Mouse (Mus musculus) kidney, embryonic 16.5 days (tissue): ENCODE results near the gene M1ap. TPM values are rescaled to one million over a fixed set of nuclear protein-coding genes. Genes with fewer than 3 reads are reported as not detected.

Source experiments
- ATAC-seq: fragments of 200-750 bp; cut with Nextera tagmentation; 2 replicates; pipeline ENCODE4 v1.8.0; 2017; ENCODE audit warnings: moderate TSS enrichment; ENCODE audit not compliant: low FRiP score, low TSS enrichment
- H3K27ac ChIP-seq: fragments of 300-500 bp; sonication (generic); 2 replicates; pipeline ENCODE4 v1.5.1; 2014; ENCODE audit warnings: low read length
- H3K27me3 ChIP-seq: fragments of 300-500 bp; sonication (generic); 2 replicates; pipeline ENCODE4 v1.6.1; 2014; ENCODE audit warnings: low read length, control low read depth, mixed read lengths; ENCODE audit not compliant: insufficient read depth
- H3K36me3 ChIP-seq: fragments of 300-500 bp; sonication (generic); 2 replicates; pipeline ENCODE4 v1.6.1; 2014; ENCODE audit warnings: low read length, control low read depth, mixed read lengths; ENCODE audit not compliant: insufficient read depth
- H3K4me1 ChIP-seq: fragments of 300-500 bp; sonication (generic); 2 replicates; pipeline ENCODE4 v1.6.1; 2014; ENCODE audit warnings: low read length, control low read depth, mixed read lengths; ENCODE audit not compliant: insufficient read depth
- H3K4me2 ChIP-seq: fragments of 300-500 bp; sonication (generic); replicated peaks from 2 replicates; pipeline ENCODE4 v1.6.1; 2014; ENCODE audit warnings: low read depth, low read length
- H3K4me3 ChIP-seq: fragments of 300-500 bp; sonication (generic); 2 replicates; pipeline ENCODE4 v1.5.1; 2014; ENCODE audit warnings: mild to moderate bottlenecking, low read length
- H3K9ac ChIP-seq: fragments of 300-500 bp; sonication (generic); replicated peaks from 2 replicates; pipeline ENCODE4 v1.6.1; 2014; ENCODE audit warnings: low read length
- H3K9me3 ChIP-seq: fragments of 300-500 bp; sonication (generic); 2 replicates; pipeline ENCODE4 v1.6.1; 2016; ENCODE audit warnings: low read length, control low read depth
- WGBS: fragments of 180-500 bp; shearing (Covaris S2); extraction: QIAGEN DNeasy Blood & Tissue Kit; methylation state at CpG from one replicate; pipeline ENCODE4 v1.1.7; 2014; 5-methylcytosine and 5-hydroxymethylcytosine counted together
- polyA plus RNA-seq: library from polyadenylated mRNA; unstranded; fragments of >200 nt; fragmentation: Nextera tagmentation; extraction: Ambion mirVana; gene quantifications from 2 replicates; pipeline ENCODE4 v1.2.1, GENCODE M21; 2015

M1ap gene
- polyA plus RNA-seq, 1 experiment from 2014 or later: 0.29 TPM

GRCm38 (mm10) chr6:83013444-83013843 lies 66.7 kb downstream of the M1ap start:
- Histone ChIP-seq H3K4me1 (peaks cover 2% of the 10 kb centered on the region; the same call in 1 of the 2 replicates), H3K9ac (no peak overlapping the region), H3K27ac (no peak overlapping the region), H3K36me3 (no peaks in the 10 kb centered on the region), H3K4me3 (no peak overlapping the region), H3K9me3 (no peaks in the 10 kb centered on the region), H3K4me2 (no peak overlapping the region), H3K27me3 (no peaks in the 10 kb centered on the region)
- no peak for ATAC-seq
- 57% methylated on average over 5 of the region's 5 CpGs for WGBS

- H3K36me3 ChIP-seq: no peaks in the 10 kb centered on the region
- no peak overlapping the region for H3K9ac ChIP-seq
- H3K27me3 ChIP-seq: no peaks in the 10 kb centered on the region
- no peak overlapping the region for H3K4me2 ChIP-seq
- 68% methylated on average over 12 of the region's 12 CpGs for WGBS
- H3K27ac ChIP-seq: no peak overlapping the region
- no peak overlapping the region for H3K4me3 ChIP-seq
- no peaks in the 10 kb centered on the region for H3K9me3 ChIP-seq
- H3K4me1 ChIP-seq: peaks cover 2% of the 10 kb centered on the region; the same call in 1 of the 2 replicates
- ATAC-seq: no peak
Measured at GRCm38 (mm10) chr6:83014482-83015466, 68.1 kb downstream of the M1ap start.

GRCm38 (mm10) chr6:83015749-83016148 lies 69.0 kb downstream of the M1ap start:
- Histone ChIP-seq H3K36me3 (no peaks in the 10 kb centered on the region), H3K27me3 (no peaks in the 10 kb centered on the region), H3K4me2 (no peak overlapping the region), H3K9ac (no peak overlapping the region), H3K4me3 (no peak overlapping the region), H3K27ac (no peak overlapping the region), H3K4me1 (0 out of 2 replicates have a peak, but pooled peaks cover 2% of the 10 kb centered on the region), H3K9me3 (no peaks in the 10 kb centered on the region)
- 89% methylated on average over 2 of the region's 2 CpGs for WGBS
- no peak for ATAC-seq

- no peak overlapping the region for H3K4me2 ChIP-seq
- no peak; the same call in 1 of the 2 replicates for ATAC-seq
- H3K9me3 ChIP-seq: no peaks in the 10 kb centered on the region
- peak overlapping the region; percentile 20; the same call in 1 of the 2 replicates for H3K27ac ChIP-seq
- 38% methylated on average over 3 of the region's 3 CpGs for WGBS
- 0 out of 2 replicates have a peak, but pooled peaks cover 2% of the 10 kb centered on the region for H3K4me1 ChIP-seq
- no peaks in the 10 kb centered on the region for H3K36me3 ChIP-seq
- H3K9ac ChIP-seq: no peak overlapping the region
- H3K27me3 ChIP-seq: no peaks in the 10 kb centered on the region
- H3K4me3 ChIP-seq: no peak overlapping the region
Measured at GRCm38 (mm10) chr6:83017190-83017589, 70.5 kb downstream of the M1ap start.

- no peak overlapping the region for H3K9ac ChIP-seq
Measured at GRCm38 (mm10) chr6:83019044-83019443, 72.3 kb downstream of the M1ap start.

GRCm38 (mm10) chr6:83020121-83020520 lies 73.4 kb downstream of the M1ap start:
- Histone ChIP-seq H3K36me3 (no peaks in the 10 kb centered on the region), H3K9me3 (no peaks in the 10 kb centered on the region), H3K4me3 (no peak overlapping the region), H3K9ac (no peak overlapping the region), H3K27me3 (no peaks in the 10 kb centered on the region), H3K4me2 (no peak overlapping the region), H3K4me1 (0 out of 2 replicates have a peak, but pooled peaks cover 2% of the 10 kb centered on the region), H3K27ac (no peak overlapping the region)
- no peak for ATAC-seq
- WGBS: 86% methylated on average over 6 of the region's 6 CpGs

More at GRCm38 (mm10) chr6:83019044-83019443, 72.3 kb downstream of the M1ap start:
- no peaks in the 10 kb centered on the region for H3K36me3 ChIP-seq
- no peak overlapping the region for H3K4me3 ChIP-seq
- WGBS: 72% methylated on average over 3 of the region's 3 CpGs
- 0 out of 2 replicates have a peak, but pooled peaks cover 2% of the 10 kb centered on the region for H3K4me1 ChIP-seq
- H3K9me3 ChIP-seq: no peaks in the 10 kb centered on the region
- no peak for ATAC-seq
- H3K4me2 ChIP-seq: no peak overlapping the region
- no peaks in the 10 kb centered on the region for H3K27me3 ChIP-seq
- H3K27ac ChIP-seq: no peak overlapping the region

- H3K9ac ChIP-seq: no peak overlapping the region
- no peaks in the 10 kb centered on the region for H3K36me3 ChIP-seq
- no peaks in the 10 kb centered on the region for H3K27me3 ChIP-seq
- ATAC-seq: peak; percentile 75; the same call in 1 of the 2 replicates
- H3K9me3 ChIP-seq: no peaks in the 10 kb centered on the region
- H3K27ac ChIP-seq: no peak overlapping the region
- H3K4me2 ChIP-seq: no peak overlapping the region
- 49% methylated on average over 4 of the region's 4 CpGs for WGBS
- no peak overlapping the region for H3K4me3 ChIP-seq
- H3K4me1 ChIP-seq: 0 out of 2 replicates have a peak, but pooled peaks cover 2% of the 10 kb centered on the region
Measured at GRCm38 (mm10) chr6:83020836-83021593, 74.3 kb downstream of the M1ap start.

- Histone ChIP-seq H3K9ac (no peak overlapping the region), H3K4me1 (no peaks in the 10 kb centered on the region; the same call in 1 of the 2 replicates), H3K27ac (no peak overlapping the region), H3K4me3 (no peak overlapping the region), H3K27me3 (no peaks in the 10 kb centered on the region), H3K9me3 (no peaks in the 10 kb centered on the region), H3K36me3 (no peaks in the 10 kb centered on the region), H3K4me2 (no peak overlapping the region)
- no peak for ATAC-seq
- WGBS: 86% methylated on average over 9 of the region's 9 CpGs
Measured at GRCm38 (mm10) chr6:83023008-83023407, 76.3 kb downstream of the M1ap start.

GRCm38 (mm10) chr6:83023786-83024185 lies 77.1 kb downstream of the M1ap start:
- Histone ChIP-seq H3K4me1 (no peaks in the 10 kb centered on the region; the same call in 1 of the 2 replicates), H3K4me2 (no peak overlapping the region), H3K4me3 (no peak overlapping the region), H3K27me3 (no peaks in the 10 kb centered on the region), H3K9me3 (no peaks in the 10 kb centered on the region), H3K27ac (no peak overlapping the region), H3K36me3 (no peaks in the 10 kb centered on the region), H3K9ac (no peak overlapping the region)
- WGBS: 95% methylated on average over 2 of the region's 2 CpGs
- ATAC-seq: no peak
